Comparison of ENCODE assay signal across 23 mouse cellular contexts in genomic region chr10:40082668-40083067, GRCm38 (mm10). TPM values are rescaled to one million over a fixed set of nuclear protein-coding genes. Genes with fewer than 3 reads are reported as not detected.
"Had no signal": no experiment of that assay in that cellular context is flagged by ENCODE, and none has a peak within 500 bp of the region (broad histone marks: within the 10 kb centered on the region; RNA-seq: fewer than 3 reads in every experiment).

No protein-coding gene starts in this region.

- H3K4me3 ChIP-seq: midbrain, embryonic 10.5 days; midbrain, embryonic 12.5 days; myocyte; neural tube, embryonic 13.5 days; neural tube, embryonic 15.5 days had no signal

- H3K9ac ChIP-seq: lung, embryonic 14.5 days; midbrain, embryonic 12.5 days; neural tube, embryonic 13.5 days; neural tube, embryonic 15.5 days had no signal

- H3K4me1 ChIP-seq: midbrain, embryonic 12.5 days; neural tube, embryonic 13.5 days; neural tube, embryonic 15.5 days had no signal

- H3K27ac ChIP-seq: midbrain, embryonic 10.5 days; midbrain, embryonic 12.5 days; neural tube, embryonic 13.5 days; neural tube, embryonic 15.5 days had no signal

- H3K27me3 ChIP-seq: midbrain, embryonic 12.5 days; neural tube, embryonic 13.5 days; neural tube, embryonic 15.5 days had no signal

- ATAC-seq: midbrain, embryonic 16.5 days had no signal

- H3K4me2 ChIP-seq: lung, embryonic 14.5 days; midbrain, embryonic 12.5 days; neural tube, embryonic 13.5 days; neural tube, embryonic 15.5 days had no signal

- H3K9me3 ChIP-seq: midbrain, embryonic 10.5 days; midbrain, embryonic 12.5 days; neural tube, embryonic 13.5 days; neural tube, embryonic 15.5 days had no signal

- DNase-seq: lung, embryonic 14.5 days; lung, postnatal 10 days; lung, postnatal 4 days; midbrain, embryonic 14.5 days; retina, postnatal 1 day; right cerebral cortex, adult 18-20 months; right cerebral cortex, postnatal 25 days; right cerebral cortex, postnatal 4 days; spleen, adult 18-20 months; thymus, adult 18-20 months; thymus, postnatal 14 days; thymus, postnatal 36 days had no signal

- H3K36me3 ChIP-seq: midbrain, embryonic 10.5 days; midbrain, embryonic 12.5 days; neural tube, embryonic 13.5 days; neural tube, embryonic 15.5 days had no signal

RNA-seq across cellular contexts. Expression of gene Mfsd4b1, which starts 57.6 kb away (rescaled TPM):
- total RNA-seq: megakaryocyte, adult 5-6 weeks; megakaryocyte-erythroid progenitor cell, adult 5-6 weeks had no signal
- polyA plus RNA-seq: lung, embryonic 14.5 days; midbrain, embryonic 10.5 days; midbrain, embryonic 12.5 days; neural tube, embryonic 11.5 days; small intestine, adult 2 months; stomach, embryonic 14.5 days had no signal
